Mouse (Mus musculus) adipocyte (in vitro differentiated cells): ENCODE measurements around the gene Thap3.

ENCODE experiments used
- DNase-seq: peaks from one replicate; pipeline ENCODE4 v3.0.0-alpha.2; 2016; ENCODE audit warnings: low spot score

Thap3 gene

DNA sequence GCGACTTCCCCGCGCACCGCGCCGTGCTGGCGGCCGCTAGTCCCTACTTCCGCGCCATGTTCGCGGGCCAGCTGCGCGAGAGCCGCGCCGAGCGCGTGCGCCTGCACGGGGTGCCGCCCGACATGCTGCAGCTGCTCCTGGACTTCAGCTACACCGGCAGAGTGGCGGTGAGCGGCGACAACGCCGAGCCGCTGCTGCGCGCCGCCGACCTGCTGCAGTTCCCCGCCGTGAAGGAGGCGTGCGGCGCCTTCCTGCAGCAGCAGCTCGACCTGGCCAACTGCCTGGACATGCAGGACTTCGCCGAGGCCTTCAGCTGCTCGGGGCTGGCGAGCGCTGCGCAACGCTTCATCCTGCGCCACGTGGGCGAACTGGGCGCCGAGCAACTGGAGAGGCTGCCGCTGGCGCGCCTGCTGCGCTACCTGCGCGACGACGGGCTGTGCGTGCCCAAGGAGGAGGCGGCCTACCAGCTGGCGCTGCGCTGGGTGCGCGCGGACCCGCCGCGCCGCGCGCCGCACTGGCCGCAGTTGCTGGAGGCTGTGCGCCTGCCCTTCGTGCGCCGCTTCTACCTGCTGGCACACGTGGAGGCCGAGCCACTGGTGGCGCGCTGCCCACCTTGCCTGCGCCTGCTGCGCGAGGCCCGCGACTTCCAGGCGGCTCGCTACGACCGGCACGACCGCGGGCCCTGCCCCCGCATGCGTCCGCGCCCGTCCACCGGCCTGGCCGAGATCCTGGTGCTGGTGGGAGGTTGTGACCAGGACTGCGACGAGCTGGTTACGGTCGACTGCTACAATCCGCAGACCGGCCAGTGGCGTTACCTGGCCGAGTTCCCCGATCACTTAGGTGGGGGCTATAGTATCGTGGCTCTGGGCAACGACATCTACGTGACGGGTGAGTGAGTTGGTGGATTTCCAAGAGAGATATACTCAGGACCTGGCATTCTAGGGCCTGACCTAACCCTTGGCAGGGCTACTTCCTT is 20.6 kb upstream of the Thap3 start:
- peak; percentile 59 for DNase-seq

DNA sequence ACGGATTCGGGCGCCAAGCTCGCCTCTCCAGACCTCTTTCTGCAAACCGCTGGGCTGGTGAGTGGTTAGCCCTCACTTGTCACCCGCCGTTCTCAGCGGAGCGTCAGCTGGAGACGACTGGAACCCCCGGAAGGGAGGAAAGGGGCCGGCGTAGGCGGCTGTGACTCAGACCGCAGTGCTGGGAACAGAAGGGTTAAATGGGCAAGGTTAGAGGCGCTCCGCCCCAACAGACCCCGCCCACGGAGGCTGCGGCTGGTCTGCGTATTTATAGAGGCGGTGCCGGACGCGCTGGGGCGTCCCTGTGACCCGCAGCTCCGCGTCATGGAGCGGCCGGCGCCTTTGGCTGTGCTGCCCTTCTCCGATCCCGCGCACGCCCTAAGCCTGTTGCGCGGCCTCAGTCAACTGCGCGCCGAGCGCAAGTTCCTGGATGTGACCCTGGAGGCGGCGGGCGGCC is 19.9 kb upstream of the Thap3 start, which contains the start of gene Klhl21:
Gene Klhl21, plus strand, starts transcription at position 182 of the 454 bp plus-strand sequence.
- peak; percentile 91 for DNase-seq

DNA sequence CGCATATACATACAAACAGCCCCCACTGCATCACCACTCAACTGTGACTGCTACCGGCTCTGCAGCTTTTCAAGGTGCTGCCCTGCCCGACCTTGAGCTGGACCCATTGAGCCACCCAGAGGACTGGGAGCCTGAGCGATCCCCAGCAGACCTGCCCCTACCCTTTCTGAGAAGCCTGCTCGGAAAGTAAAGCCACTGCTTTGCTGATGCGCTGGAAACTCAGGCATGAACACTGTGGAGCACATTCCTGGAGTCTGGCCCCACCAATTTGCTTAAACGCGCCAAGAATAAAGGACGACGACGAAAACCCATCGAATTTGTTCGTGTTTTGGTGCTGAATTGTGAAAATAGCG is 19.3 kb upstream of the Thap3 start:
- DNase-seq = no peak

DNA sequence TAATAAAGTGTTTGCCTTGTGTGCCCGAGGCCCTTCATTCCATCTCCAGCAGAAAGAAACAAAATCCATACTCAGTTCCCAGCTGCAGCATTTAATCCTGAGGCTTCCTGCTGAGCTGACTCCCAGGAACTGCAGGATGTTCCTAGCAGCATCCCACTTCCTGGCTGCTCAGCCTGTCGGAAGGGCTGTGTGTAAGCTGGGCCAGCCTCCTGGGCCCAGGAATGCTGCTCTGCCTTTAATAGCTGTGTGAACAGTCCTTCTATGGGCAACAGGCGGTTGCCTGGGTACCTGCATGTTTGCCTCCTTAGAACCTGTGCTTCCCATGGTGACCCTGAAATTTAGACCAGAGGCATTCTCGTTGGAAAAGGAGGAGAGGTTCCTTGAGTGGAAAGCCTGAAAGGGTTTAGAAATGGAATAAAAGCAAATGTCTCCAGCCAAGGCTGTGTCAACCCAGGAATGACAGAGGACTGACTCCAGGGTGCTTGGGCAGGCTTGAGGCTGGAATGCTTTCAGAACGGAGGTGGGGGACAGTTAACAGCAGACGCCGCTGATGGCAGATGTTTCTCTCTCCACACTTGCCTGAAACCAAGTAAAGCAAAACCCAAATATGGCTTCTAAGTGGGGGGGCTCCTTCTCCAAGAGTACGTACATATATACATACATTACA is 18.8 kb upstream of the Thap3 start:
- peak; percentile 21 for DNase-seq

- DNase-seq = no peak
Measured at GRCm38 (mm10) chr4:152006812-152007211, 18.0 kb upstream of the Thap3 start.

DNA sequence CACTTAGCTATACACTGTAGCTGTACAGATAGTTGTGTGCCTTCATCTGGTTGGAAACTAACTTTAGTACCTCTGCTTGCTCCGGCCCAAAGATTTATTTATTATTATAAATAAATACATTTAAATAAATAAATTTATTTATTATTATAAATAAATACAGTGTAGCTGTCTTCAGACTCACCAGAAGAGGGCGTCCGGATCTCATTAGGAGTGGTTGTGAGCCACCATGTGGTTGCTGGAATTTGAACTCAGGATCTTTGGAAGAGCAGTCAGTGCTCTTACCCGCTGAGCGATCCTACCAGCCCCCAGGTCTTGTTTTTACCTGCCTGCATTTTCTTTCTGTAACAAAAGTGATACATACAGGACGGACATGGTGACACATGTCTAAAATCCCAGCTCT is 17.3 kb upstream of the Thap3 start:
- DNase-seq = no peak

DNA sequence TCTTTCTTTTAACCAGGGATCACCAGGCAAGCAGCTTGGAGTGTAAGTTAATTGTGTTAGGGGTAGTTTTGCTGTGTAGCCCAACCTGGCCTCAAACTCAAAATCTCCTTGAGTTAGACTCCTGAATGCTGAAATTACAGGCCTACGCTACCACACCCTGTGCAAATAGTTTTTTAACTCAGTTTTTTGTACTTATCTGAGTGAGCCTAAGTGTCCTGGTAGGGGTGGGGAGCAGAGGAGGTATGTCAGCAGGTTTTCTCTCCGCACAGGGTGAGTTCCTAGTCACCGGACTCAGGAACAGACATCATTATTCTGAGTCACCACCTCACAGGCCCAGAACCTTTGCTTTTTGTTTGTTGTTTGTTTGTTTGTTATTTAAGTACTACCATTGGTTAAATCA is 13.3 kb upstream of the Thap3 start:
- no peak for DNase-seq

- DNase-seq = no peak
Measured at GRCm38 (mm10) chr4:152001335-152001734, 12.5 kb upstream of the Thap3 start.

DNA sequence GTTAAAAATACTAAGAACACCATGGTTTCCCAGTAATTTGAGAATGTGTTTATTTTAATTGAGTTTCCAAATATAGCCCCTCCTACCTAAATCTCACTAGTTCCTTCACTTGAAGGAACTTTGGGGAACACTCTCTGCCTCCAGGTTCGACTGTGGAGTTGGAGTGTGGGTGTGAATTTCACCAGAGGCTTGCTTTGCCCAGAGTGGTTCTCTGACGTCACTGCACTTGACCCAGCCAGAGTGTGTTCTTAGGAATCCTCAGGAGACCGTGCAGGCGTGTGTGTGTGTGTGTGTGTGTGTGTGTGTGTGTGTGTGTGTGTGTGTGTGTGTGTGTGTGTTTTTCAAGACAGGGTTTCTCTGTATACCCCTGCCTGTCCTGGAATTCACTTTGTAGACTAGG is 12.1 kb upstream of the Thap3 start:
- DNase-seq = peak; percentile 54

DNA sequence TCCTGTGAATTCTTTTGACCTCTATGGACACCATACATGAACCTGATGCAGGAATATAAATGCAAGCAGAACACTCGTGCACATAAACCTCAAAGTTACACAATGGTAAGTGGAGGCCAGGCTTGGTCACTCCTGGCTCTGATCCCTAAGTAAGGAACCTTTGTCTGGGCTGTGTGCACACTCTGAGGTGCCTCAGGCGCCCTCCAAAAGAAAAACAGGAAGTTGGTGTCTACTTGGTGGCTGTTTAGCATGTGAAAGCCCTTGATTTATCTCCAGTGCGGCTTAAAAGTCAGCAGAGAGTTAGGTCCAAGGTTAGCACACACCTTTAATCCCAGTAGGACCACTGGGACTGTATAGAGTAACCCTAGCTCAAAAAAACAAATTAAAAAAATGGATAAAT is 10.7 kb upstream of the Thap3 start:
- DNase-seq = no peak

GRCm38 (mm10) chr4:151997701-151998100 is 8.9 kb upstream of the Thap3 start:
- no peak for DNase-seq

DNA sequence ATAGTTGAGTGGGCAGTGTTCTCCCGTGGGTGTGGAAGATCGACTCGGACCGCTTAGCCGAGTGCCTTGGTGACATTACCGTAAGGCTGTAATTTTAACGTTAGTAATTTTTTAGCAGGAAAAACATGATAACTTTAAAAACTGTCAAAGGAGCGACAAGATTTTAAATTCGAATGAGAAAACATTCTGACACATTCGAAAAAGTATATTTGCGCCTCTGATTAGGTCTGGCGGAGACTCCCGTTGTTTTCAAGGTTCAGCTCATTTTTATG is 8.1 kb upstream of the Thap3 start:
- DNase-seq = no peak

GRCm38 (mm10) chr4:151996173-151996950 is 7.6 kb upstream of the Thap3 start, which contains the start of gene Phf13:
Phf13 (minus strand) TSS chr4:151996258.
- DNase-seq = peak; percentile 98

DNA sequence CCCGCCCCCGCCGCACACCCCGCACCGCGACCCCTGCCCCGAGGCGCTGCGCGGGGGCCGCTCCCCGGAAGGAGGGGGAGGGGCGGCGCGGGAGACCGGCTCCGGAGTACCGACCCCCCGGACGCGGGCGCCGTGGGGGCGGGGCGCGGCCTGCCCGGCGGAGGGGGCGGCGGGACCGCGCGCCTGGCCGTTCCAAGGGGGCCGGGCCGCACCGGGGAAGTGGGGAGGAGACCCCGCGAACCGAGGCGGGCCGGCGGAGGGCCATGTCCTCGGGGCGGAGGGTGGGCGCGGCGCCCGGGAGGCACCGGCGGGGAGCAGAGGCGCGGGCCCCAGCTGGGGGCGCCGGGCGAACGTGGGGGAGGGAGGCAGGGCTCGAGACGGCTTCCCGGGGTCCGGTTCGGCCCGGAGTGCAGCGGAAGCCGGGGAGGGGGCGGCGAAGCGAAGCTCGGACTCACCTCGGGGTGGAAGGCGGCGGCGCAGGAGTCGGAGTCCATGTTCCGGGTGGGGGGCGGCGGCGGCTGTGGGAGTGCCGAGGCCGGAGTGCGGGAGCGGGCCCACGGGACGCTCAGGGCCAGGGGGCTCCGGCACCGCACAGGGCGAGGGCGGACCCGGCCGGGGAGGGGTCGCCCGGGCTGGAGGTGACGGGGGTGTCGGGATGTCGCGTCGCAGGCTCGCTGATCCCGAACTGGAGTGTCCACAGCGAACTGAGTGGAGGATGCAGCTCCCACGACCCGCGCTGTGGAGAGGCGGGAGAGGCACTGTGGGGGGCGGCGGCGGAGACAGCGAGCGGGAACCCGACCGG is 6.8 kb upstream of the Thap3 start:
- DNase-seq = no peak

DNA sequence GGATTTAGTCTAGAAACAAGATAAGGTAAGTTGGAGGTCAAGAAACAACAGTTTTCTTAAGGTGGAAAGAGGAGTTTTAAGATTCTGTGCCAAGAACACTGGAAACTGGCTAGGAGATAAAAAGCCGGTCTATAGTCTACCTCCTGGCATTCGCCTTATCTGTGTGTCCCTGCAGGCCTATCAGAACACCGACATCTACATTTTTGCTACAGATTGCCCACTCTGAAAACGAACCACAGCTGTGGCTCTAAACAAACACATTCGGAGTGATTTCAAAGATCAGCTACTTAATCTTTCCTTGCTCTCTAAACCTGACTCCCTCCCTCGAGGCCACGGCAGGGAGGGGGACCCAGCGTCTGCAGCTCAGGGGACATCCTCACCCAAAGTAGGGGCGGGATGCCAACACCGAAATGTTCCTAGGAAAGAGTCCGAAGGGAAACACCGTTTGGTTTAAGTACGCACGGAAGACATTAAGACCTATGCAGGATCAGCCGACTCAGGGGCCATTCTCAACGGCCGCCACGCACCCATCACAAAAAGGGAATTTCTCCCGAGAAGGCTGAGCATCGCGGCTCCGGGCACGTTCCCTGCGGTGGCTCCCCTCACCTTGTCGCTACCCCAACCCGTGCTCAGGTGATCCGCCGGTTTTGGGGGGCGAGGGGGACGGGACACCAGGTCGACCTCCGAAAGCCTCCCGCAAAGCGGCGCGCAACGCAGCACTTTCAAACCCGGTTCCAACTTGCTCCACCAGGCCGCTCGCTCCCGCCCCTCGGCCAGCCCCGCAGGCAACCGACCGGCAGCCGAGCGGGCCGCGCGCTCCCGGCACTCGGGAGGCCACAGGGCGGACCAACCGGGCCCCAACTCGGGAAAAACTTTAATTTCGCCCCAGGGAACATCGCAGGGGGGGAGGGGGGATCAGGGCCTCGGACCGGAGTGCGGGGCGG is 5.7 kb upstream of the Thap3 start:
- DNase-seq = peak; percentile 44

DNA sequence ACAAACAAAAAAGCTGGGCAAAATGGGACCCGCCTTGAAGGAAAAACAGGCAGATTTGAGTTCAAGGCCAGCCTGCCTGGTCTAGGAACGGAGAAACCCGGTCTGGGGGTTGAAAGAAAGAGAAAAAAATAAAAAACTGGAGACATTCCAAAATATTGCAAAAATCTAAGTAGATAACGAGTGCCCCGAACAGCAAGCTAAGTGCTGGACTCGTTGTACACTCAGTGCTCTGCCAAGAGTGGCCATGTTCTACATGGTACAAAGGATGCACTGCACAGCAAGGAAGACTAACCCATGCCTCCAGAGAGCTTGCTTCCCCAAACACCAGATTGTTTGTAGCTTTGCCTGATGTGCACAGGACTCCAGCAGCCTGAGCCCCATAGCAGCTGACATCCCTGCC is 4.2 kb upstream of the Thap3 start:
- DNase-seq = no peak

DNA sequence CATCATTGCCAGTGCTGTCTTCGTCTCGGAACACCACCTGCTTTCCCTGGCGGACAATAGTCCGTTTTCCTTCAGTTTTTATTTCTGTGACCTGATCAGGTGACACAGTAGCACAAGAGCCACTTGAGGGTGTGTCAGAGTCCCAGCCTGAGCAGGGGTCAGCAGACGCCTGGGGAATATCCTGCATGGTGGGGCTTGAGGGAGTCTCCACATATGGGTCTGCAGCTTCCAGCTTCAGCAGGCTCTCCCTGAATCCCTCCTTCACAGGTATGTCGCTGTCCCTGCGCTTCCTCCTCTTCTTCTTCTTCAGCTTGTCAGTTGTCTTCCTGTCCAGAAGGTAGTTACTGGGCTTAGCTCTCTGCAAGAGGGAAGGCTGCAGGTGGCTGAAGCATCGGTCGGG is 3.3 kb upstream of the Thap3 start:
- no peak for DNase-seq

DNA sequence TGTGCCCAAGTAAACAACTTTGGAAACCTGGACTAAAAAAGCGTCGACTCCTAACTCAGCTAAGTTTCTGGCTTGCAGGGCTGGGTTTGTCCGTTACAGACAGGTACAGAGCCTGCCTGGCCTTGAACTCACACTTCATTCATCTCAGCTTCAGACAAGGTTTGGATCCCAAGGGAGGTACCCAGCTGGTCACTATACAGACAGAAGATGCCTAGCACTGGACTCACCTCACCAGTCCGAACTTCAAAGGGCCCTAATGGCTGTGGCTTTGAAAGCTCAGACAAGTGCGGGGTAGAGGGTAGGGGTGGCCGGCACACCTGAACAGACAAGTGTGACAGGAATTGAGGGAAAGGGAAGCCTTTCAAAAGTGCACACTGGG is 302 bp upstream of the Thap3 start:
- no peak for DNase-seq

- DNase-seq = peak; percentile 46
Measured at GRCm38 (mm10) chr4:151988014-151988341, 819 bp downstream of the Thap3 start.

DNA sequence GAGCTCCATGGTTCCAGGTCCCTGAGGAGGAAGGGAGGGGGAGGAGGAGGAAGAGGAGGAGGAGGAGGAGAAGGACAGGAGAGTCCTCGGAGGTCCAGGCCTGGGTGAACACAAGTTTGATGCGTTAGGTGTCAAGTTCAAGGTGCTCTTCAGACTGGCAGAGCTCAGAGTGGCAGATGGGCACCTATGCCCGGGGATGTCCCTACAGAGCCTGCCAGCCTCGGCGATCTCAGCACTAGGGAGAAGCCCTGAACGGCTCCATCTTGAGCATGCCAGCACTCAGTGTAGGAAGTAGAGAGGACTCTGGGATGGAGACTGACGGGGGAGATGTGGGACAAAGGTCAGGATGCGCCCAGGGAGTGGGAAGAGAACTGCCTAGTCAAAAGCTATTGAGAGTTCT is 2.1 kb downstream of the Thap3 start:
- no peak for DNase-seq

GRCm38 (mm10) chr4:151985886-151986285 is 2.9 kb downstream of the Thap3 start:
- DNase-seq = no peak
